Mouse (Mus musculus) kidney, adult 2 months (tissue): ENCODE data around the gene Wdtc1. TPM values are rescaled to one million over a fixed set of nuclear protein-coding genes. Genes with fewer than 3 reads are reported as not detected.

ENCODE experiments used
- DNase-seq: peaks from one replicate; pipeline ENCODE4 v3.0.0; 2021
- H3K27ac ChIP-seq: fragments of 200-500 bp; 2 replicates; pipeline ENCODE4 v1.5.1; 2012; ENCODE audit warnings: low read depth, low read length, control low read depth, inconsistent platforms; ENCODE audit not compliant: insufficient read depth
- H3K27me3 ChIP-seq: fragments of 200-500 bp; replicated peaks from 2 replicates; pipeline ENCODE4 v1.6.1; 2012; ENCODE audit warnings: mild to moderate bottlenecking, moderate library complexity, low read length, inconsistent platforms; ENCODE audit not compliant: control insufficient read depth, insufficient read depth
- H3K36me3 ChIP-seq: fragments of 200-500 bp; 2 replicates; pipeline ENCODE4 v1.6.1; 2012; ENCODE audit warnings: mild to moderate bottlenecking, moderate library complexity, low read length, inconsistent platforms; ENCODE audit not compliant: control insufficient read depth, insufficient read depth
- H3K4me1 ChIP-seq: fragments of 200-500 bp; 2 replicates; pipeline ENCODE4 v1.6.1; 2011; ENCODE audit warnings: low read length; ENCODE audit not compliant: control insufficient read depth, insufficient read depth
- H3K4me3 ChIP-seq: fragments of 200-500 bp; 2 replicates; pipeline ENCODE4 v1.5.1; 2011; ENCODE audit warnings: mild to moderate bottlenecking, low read depth, low read length, control low read depth; ENCODE audit not compliant: insufficient read depth
- CTCF ChIP-seq: fragments of 200-500 bp; conservative IDR thresholded peaks from 2 replicates; pipeline ENCODE4 v1.5.1; 2011; ENCODE audit warnings: low read depth, mild to moderate bottlenecking, control low read depth, low read length, moderate library complexity, mixed read lengths; ENCODE audit not compliant: insufficient read depth, insufficient read length
- POLR2A ChIP-seq: fragments of 200-500 bp; IDR thresholded peaks from one replicate; pipeline ENCODE4 v1.6.1; 2011; ENCODE audit warnings: low read depth, low read length, control low read depth
- WGBS: fragments of 180-500 bp; shearing (Covaris S2); methylation state at CpG from one replicate; pipeline ENCODE4 v1.1.7; 2018; 5-methylcytosine and 5-hydroxymethylcytosine counted together
- polyA plus RNA-seq: library from polyadenylated mRNA; depleted of rRNA; stranded (reverse); fragments of >200 nt; gene quantifications from 2 replicates; pipeline ENCODE4 v1.2.3, GENCODE M21; 2012; rRNA removed

Wdtc1 gene
- polyA plus RNA-seq, 1 experiment = 64.4 TPM

GRCm38 (mm10) chr4:133242710-133243109, 110.6 kb downstream of the Wdtc1 start:
- DNase-seq = no peak
- Histone ChIP-seq H3K27me3 (no peaks in the 10 kb centered on the region), H3K36me3 (no peaks in the 10 kb centered on the region), H3K4me3 (no peak overlapping the region), H3K27ac (no peak overlapping the region; the same call in 1 of the 2 replicates), H3K4me1 (peaks cover 2% of the 10 kb centered on the region; the same call in 1 of the 2 replicates)
- WGBS = 75% methylated on average over 9 of the region's 9 CpGs
- TF ChIP-seq POLR2A (no peak), CTCF (no peak)

Other genes with a start within 250 kb of the Wdtc1 start
- 37.0 and 45.7 TPM in 2 replicates for gene Wasf2, start 223.0 kb downstream of the Wdtc1 start, polyA plus RNA-seq
- gene Cd164l2, start 141.3 kb downstream of the Wdtc1 start, polyA plus RNA-seq = 15.3 and 17.7 TPM in 2 replicates
- gene Gpr3, start 140.9 kb downstream of the Wdtc1 start, polyA plus RNA-seq = 0.39 and 0.53 TPM in 2 replicates
- gene Map3k6, start 112.7 kb downstream of the Wdtc1 start, polyA plus RNA-seq = 3.8 and 4.3 TPM in 2 replicates
- 5.9 TPM in 2 replicates for gene Sytl1, start 90.4 kb downstream of the Wdtc1 start, polyA plus RNA-seq
- 70.6 and 80.4 TPM in 2 replicates for gene Tmem222, start 75.7 kb downstream of the Wdtc1 start, polyA plus RNA-seq
- gene Slc9a1, start 16.2 kb upstream of the Wdtc1 start, polyA plus RNA-seq = 30.1 and 32.3 TPM in 2 replicates
- gene Tent5b, start 126.7 kb upstream of the Wdtc1 start, polyA plus RNA-seq = 2.9 and 3.1 TPM in 2 replicates
- gene Trnp1, start 145.1 kb upstream of the Wdtc1 start, polyA plus RNA-seq = 0.43 and 0.97 TPM in 2 replicates
- 39.7 and 42.3 TPM in 2 replicates for gene Kdf1, start 165.5 kb upstream of the Wdtc1 start, polyA plus RNA-seq
- gene Nudc, start 192.5 kb upstream of the Wdtc1 start, polyA plus RNA-seq = 42.7 and 61.4 TPM in 2 replicates
- 6.0 and 6.8 TPM in 2 replicates for gene Nr0b2, start 199.9 kb upstream of the Wdtc1 start, polyA plus RNA-seq
- gene Gpatch3, start 221.3 kb upstream of the Wdtc1 start, polyA plus RNA-seq = 3.8 and 4.6 TPM in 2 replicates
- gene Gpn2, start 230.9 kb upstream of the Wdtc1 start, polyA plus RNA-seq = 26.7 and 31.4 TPM in 2 replicates
- gene Sfn, start 248.7 kb upstream of the Wdtc1 start, polyA plus RNA-seq = 7.2 and 7.6 TPM in 2 replicates